Mouse (Mus musculus): ENCODE results near the gene Zfp973.
"Not testable (repeated sequence)": the region's sequence is repeated elsewhere in the genome, so short reads cannot be mapped to it uniquely, and the experiment has no call there.

Gene Zfp973

GRCm38 (mm10) chr2:176670222-176670621 lies at the start of gene Zfp973:
Zfp973 (plus strand) TSS chr2:176670522.
- DNase-seq (ENCODE audit: low read depth in 2 of 2, low spot score in 2 of 2), result not testable (repeated sequence)

- DNase-seq (ENCODE audit: low read depth in 2 of 2, low spot score in 2 of 2), result not testable (repeated sequence)
These were observed 34.1 kb upstream of the Zfp973 start, which contains the start of gene Gm14308 for GRCm38 (mm10) chr2:176636244-176636643. Gm14308 (minus strand) TSS chr2:176636344.

GRCm38 (mm10) chr2:176708051-176708450 lies 37.7 kb downstream of the Zfp973 start, which contains the start of gene Gm14305:
Gm14305 (plus strand) TSS chr2:176708328.
- DNase-seq (ENCODE audit: low read depth in 2 of 2, low spot score in 2 of 2), result not testable (repeated sequence)

Measured in CD8-positive naive resting alpha-beta T cell, adult 2 months (primary cell).